Mouse (Mus musculus) left cerebral cortex, adult 8-10 months (tissue): ENCODE data around the gene Wwc2. TPM values are rescaled to one million over a fixed set of nuclear protein-coding genes. Genes with fewer than 3 reads are reported as not detected.

Experiments
- DNase-seq, 2 experiments: peaks; one replicate each; pipeline ENCODE4 v3.0.0; 2022; ENCODE audit warnings: low spot score in 2 of 2
- total RNA-seq, 4 experiments: library from RNA; stranded (reverse); gene quantifications; 2 replicates each; pipeline ENCODE4 v1.2.4; 2022

Wwc2 gene
- total RNA-seq, 4 experiments from 2014 or later, result 24.4 to 25.9 (median 24.8) TPM

DNA sequence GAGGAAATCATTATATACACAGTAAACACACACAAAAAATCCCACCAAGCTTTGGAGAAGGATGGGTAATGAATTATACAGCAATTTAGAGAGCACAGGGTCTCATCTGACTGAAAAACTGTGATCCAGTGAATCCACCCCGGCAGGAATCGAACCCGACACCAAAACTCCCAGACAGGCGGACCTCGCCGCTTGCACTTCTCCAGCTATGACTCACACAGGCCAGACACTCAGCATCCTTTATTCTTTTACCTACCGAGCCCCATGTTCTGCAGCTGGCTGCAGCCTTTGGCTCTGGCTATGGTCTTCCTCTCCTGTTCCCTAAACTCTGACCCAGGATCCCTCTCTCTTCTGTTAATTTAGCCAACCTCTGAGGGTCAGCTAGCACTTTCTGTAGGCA lies 85.5 kb downstream of the Wwc2 start:
- no peak for DNase-seq

DNA sequence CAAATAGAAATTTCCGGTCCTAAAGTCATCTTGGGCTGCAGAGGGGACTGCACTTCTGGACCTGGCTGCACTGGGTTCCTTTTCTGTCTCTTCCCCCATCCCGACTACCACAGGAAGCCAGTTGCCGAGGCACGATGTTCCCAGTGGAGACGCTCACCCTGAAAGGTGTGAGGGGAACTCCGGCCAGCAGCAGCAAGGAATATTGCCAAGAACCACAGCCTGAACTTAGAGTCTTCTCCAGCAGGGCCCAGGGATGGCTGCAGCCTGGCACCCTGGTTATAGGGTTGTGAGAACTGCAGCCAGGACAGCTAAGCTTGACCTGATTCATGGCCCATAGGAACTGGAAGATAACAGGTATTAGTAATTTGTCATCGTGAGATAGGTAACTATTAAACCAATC lies 86.7 kb downstream of the Wwc2 start:
- no peak for DNase-seq

DNA sequence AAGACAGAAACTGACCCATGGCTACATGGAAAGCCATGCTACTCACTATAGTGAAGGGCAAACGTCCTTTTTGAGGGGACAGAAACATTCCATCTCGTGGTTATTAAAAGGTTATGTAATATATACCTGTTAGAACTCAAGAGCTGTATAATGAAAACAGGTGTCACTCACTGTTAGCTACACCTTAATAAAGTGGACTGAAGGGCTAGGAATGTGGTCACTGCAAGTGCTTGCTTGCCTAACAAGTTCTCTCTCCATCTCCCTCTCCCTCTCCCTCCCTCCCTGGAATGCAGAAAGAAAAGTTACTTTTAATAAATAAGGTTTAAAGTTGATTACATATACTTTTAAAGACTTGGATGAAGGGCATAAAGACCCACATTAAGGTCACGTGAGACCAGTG lies 88.0 kb downstream of the Wwc2 start:
- DNase-seq, result no peak

DNA sequence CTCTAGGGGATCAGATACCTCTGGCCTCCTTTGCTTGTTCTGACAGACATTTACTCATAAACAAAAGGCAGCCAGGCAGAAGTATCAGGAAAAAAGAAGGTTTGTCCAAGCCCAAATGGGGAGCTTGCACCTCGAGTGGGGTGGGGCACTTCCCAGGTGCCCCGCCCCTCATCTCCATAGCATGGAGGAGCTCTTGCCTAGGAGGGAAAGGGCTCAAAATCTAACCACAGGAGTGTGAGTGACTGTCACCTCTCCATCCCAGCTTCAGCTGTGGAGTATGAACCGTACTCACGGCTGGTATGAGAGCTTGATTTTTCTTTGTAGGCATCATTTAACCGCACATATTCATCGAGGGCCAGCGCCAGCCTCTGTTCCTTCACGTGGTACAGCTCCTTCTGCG lies 90.4 kb downstream of the Wwc2 start:
- no peak for DNase-seq

DNA sequence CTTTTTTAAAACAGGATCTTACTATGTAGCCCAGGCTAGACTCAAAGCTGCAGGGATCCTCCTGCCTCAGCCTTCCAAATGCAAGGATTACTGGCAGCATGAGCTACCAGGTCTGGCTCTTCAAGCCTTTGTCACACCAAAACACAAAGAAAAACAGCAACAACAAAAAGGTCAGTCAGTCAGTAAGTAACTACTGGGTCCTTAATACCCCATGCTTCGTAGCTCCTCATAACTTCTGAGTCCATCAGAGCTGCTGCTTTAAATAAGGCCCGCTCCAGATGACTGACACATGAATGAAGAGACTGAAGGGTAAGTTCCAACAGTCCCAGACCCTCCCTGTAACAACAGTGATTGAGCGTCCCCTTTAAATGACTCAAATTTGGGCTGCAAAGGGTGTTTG lies 90.8 kb downstream of the Wwc2 start:
- no peak for DNase-seq

DNA sequence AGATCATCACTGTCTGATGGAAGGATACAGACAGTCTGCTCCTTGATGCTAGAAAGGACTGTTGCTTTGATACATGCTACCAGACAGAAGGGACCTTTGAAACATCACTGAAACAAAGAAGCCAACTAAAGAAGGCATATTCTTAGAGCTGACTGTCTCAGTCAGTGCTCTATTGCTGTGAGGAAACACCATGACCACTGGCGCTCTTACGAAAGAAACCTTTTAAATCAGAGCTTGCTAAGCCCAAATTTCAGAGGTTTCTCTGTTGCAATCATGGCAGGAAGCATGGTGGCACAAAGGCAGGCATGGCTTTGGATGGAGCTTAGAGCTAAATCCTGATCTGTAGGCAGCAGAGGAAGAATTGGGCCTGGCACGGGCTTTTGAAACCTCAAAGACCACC lies 98.3 kb downstream of the Wwc2 start:
- DNase-seq, result no peak

DNA sequence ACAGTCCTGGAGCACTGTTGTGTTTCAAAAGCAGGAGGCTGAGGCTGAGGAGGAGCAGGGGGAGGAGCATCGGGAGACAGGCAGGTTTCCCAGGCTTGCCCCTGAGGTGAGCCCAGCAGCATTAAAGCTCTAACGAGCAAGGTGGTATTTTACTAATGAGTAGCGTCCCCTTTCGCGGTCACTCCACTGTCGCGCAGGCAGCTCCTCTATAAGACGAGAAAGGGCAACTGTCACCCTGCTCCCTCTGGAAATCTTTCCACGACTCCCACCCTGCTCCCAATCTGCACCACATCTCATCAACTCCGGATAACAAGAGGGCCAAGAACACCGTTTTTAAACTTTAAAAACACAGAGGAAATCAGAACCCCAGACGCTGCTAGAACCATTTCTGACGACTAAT lies 99.1 kb downstream of the Wwc2 start:
- no peak for DNase-seq

DNA sequence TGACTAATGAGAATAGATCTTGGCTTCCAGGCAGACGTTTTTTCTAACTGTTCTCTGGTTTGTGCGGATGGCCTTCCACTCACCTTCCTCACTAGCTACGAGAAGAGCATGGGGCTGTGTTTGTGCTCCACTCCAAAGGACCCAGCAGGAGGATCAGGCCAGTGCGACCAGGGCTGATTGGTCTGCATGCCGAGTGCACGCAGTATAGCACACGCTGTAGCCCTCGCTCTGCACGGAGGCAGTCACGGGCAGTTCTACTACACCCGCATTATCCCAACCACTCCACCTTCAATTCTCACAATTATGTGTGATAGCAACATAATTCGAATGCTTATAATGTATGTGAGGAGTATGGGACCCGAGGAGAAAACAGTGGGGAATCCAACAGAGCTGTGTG lies 99.9 kb downstream of the Wwc2 start:
- no peak for DNase-seq

DNA sequence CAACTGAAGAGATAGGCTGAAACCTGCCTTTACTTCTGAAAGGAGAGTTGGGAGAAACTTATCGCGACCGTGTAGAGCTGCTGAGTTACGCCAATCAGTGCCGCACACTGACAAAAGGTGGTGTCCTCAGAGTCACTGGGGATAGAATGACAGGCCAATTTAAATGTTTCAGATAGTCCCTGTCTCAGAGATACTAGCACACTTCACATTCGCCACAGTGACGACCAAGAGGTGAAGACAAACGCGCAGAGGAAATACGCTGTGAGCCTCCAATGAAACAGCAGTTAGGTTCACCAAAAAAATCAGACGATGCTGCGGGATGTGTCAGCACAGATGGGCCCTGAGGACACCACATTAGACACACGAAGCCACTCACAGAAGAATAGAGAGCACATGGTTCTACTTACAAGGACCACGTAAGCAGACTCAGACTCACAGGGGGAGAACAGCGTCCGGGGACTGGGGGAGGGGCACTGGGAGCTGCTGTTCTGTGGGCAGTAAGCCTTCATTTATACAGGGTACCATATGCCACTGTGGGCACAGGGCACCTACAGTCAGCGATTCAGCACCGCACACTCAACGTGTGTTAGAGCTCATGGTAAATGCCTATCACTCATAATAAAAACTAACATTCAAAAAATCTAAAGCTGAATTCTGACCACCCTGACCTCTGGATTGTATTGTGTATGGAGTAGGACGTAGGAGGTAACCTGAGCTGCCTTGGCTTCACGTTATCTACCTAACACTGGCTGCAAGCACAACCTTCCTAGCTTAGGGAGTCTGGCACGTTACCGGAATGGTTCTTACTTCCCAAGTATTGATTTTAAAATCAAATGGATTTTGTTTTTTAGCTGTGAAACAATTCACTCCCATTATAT lies 100.5 kb downstream of the Wwc2 start:
- no peak for DNase-seq

DNA sequence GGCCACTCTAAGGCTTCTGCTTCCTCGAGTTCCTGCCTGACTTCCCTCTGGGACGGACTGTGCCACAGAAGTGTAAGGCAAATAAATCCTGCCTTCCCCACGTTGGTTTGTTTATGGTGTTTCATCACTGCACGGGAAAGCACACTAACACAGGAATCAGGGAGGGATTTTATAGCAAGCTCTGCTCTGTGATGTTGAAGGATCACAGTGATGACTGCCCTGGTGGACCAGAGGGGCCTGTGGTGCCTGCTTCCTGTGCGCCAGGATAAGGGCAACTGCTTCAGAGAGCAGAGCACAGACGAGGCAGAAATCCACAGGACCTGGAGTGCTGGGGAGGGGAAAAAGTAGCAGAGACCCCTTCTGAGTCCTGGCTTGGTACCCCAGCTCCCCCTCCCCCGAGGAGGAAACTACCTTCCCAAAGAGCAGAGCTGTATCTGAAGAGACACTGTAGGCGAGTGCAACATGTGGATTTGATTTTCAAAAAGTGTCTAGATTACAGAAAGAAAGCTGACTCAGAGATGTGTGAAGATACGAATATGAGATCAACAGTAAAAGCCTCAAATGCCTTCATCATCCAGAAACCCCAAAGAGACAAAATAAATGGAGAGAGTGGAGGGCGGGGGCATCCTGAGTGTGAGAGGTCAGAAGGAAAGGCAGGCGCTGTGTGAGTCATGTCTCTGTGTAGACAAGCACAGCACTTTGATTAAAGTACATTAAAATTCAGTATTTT lies 101.7 kb downstream of the Wwc2 start:
- DNase-seq, result no peak

DNA sequence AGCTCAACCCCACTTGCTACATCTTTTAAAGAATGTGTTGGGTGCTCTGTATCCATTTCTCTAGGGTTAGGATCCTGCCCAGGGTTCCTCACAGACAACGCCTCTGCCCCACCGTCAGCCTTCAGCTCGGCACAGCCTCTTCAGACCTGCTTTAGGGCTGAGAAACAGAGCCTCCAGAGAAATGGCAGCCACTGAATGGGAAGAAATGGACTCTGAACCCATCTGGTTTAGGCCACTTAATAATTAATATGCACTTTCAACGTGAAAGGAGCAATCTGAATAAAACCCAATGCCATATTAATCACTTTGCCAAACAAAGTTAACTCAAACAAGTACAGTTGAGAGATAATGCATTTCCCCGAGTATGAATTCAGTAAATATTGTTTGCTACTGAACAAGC lies 106.4 kb downstream of the Wwc2 start:
- DNase-seq, result no peak

DNA sequence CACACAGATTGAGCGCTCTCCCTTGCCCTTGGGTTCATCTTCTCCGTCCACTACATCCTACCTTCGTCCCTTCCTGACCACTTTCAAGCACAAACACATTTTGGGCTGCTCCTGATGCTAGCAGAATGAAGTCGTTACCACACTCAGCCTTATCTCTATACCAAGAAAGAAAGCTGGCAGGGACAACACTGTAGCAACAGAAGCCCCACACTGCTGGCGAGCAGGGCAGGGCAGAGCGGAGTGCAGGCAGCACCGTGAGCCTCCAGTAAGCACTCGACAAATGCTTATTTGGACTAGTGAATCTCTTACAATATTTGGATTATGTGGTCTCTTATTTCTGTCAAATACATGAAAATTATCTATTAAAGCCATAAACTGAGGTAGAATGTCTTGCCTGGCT lies 107.0 kb downstream of the Wwc2 start:
- no peak for DNase-seq

DNA sequence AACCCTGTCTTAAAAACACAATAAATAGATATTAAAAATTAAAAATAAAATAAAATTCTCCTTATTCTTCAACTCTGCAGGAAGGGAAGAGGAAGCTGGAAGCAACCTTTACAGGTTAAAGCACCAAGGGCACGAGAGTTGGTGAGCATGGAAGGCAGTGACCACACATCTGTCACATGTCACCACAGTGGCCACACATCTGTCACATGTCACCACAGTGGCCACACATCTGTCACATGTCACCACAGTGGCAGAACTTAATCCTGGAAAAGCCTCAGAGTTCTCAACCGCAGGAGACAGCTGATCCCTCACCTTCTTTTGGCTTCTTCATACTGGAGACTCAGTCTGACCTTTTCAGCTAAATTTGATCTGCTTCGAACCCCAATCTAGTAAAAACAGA lies 112.2 kb downstream of the Wwc2 start:
- no peak for DNase-seq

DNA sequence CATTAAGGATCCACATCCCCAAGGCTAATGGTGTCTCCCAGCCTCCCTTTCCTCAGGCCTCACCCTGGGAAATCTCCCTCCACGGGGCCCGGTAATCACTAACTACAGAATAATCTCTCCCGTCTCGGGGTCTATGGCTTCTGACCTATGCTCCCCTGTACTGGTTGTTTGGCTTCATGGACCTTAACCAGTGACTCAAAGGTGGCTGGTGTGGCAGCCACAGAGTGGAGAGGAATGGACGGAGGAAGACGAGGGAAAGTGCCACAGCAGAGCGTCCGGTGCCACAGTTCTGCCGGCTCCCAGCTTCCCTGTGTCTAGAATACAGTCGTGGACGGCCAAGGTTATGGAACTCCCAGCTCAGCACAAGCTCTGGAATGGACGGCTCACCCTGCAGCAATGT lies 114.9 kb downstream of the Wwc2 start:
- DNase-seq, result no peak

DNA sequence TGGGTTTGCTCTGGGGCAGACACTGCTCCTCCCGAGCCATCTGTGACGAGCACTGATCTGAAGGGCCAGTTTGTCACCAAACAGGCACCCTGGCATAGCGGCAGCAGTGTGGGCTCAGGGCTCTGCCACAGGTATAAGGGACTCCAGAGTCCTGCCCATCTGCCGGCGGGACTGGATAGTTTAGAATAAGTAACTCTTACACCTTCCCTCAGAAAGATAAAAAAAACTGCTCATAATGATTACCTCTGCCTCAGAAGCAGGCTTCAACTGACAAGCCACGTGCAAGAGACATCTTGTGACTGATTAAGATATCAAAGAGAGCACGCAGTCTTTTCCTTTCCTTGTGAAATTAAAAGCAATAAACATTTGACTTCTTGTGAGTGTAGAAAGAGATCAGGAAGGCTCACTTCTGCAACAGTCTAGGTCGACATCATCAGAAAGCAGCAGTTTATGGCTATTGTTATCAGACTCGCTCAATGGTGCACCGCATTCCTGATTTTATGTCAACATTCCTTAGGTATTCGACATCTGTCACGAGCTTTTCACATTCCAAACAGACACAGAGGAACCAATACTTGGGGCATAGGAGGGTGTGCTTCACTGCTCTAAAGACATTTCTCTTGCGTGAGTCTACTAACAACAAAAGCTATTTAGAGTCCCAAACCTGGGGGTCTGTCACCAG lies 116.1 kb downstream of the Wwc2 start:
- DNase-seq, result no peak

DNA sequence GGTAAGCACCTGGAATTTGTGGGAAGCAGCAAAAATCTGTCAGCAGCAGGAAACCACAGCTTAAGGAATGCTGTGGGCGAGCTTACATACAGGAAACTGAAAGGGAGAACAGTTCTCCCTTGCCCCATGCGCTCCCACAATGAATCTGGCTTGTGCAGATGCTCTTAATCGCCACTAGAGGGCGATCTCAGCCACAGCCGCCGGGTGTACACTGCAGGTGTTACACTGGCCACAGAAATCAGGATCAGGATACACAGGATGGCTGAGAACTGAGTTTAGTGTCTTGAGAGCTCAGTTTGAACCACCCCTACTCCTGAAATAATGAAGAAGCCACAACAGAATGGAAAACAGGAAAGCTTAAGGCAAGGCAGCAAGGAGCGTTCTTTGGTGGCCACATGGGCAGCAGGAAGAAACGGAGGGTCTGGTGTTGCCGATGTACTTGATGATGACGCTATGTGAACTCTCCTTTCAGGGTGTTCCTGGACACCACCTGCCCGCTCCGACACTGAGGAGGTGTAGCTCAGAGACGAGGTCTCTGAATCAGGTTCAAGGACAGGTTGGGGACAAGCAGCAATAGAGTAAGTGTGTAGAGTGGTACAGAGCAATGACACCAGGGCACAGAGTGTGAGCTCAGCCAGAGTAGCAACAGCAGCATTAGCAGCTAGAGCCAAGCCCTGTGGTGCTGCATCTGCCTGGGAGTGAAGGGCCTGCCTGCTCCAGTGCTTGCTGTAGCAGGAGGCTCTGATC lies 118.2 kb downstream of the Wwc2 start:
- DNase-seq, result peak in 1 of 2 experiments; percentile 21

DNA sequence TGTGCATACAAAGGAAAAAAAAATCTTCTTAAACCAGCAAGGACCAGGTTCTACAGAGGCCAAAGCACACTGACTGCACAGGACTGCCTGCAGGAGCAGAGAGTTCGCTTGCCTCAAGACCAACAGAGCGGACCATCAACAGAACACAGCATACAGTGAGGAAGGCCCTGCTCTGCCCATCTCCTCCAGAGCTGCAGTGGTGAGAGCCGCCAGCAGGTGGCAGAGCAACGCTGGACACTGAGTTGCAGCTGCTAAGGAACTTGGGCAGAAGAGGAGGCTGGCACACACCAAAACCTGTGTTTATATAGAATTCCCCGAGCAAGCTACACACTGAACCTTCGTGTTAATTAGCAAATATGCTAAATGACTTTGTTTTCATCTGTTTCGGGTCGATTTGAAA lies 123.7 kb downstream of the Wwc2 start:
- DNase-seq, result peak; percentile 55 to 92

DNA sequence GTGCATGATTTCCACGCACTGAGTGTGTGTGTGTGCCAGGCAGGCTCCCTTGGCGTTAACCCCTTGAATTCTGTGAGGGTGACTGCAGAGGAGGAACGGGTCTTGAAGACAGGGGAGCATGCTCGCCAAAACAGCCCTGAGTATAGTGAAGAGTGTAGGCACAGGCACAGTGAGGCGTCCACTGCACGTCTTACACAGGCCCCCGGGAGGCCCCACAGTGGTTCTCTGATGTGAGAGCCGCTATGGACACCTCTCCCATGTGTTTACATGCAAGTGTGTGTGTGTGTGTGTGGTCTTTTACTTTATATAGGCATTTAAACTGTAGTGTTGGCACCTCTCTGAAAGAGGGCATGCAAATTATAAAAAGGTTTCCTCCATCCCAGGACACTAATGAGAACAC lies 124.2 kb downstream of the Wwc2 start:
- DNase-seq, result no peak

DNA sequence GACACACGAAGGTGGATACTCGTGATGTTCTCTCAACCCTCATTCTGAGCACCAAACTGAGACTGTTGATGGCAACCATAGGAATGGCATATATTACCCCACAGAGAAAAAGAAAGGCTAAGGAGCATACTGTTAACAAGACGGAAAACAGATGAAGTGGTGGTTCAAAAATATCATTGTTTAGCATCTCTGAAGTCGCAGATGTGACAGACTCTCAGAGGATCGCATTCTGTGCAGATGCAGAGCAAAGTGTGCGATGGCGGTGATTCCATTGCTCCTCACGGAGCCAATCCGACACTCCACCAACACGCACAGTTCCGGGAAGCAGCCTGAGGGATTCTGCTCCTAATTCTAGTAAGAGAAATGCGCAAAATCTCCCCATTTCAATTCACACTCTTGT lies 131.5 kb downstream of the Wwc2 start:
- DNase-seq, result peak in 1 of 2 experiments; percentile 41

DNA sequence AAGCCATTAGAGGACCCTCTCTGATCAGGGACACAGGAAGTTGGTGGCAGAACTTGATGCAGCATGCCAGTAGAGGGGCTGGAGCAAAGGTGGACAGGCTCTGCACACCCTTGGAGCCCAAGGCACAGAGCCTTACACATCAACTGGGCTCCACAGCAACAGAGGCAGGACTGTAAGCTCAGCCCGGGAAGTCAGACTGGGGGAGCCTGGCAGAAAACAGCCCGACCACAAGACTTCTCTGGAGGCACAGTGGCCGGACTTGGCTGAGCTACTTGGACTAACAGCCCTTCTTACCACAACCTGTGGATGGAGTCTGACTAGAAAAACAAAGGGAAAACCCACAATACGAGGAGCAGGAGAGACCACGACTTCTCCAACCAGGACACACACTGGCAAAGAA lies 137.4 kb downstream of the Wwc2 start:
- no peak for DNase-seq

DNA sequence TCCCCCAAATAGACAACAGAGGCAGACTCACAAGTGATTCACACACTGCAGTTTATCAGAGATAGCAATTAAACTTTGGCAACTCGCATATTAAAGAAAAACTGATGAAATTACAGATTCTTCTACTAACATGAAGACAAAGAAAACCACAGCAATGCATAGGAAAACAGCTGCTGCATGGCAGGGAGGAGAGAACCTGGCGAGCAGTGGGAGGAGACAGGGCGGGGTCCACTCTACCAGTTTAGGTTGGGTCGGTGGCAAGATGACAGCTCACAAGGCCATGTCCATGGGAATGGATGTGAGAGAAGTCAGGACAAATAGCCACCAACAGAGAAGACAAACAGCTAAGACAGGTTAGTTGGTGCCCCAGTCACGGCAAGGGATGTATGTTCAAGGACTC lies 138.0 kb downstream of the Wwc2 start:
- no peak for DNase-seq
